Mouse (Mus musculus) small intestine, adult 2 months (tissue): ENCODE results near the gene Gucd1. TPM values are rescaled to one million over a fixed set of nuclear protein-coding genes. Genes with fewer than 3 reads are reported as not detected.
"Not testable (repeated sequence)": the region's sequence is repeated elsewhere in the genome, so short reads cannot be mapped to it uniquely, and the experiment has no call there.

Experiments
- H3K27ac ChIP-seq: fragments of 200-500 bp; 2 replicates; pipeline ENCODE4 v1.5.1; 2012; ENCODE audit warnings: low read depth, low read length, control low read depth, inconsistent platforms; ENCODE audit not compliant: insufficient read depth
- H3K27me3 ChIP-seq: fragments of 200-500 bp; 2 replicates; pipeline ENCODE4 v1.6.1; 2012; ENCODE audit warnings: mild to moderate bottlenecking, moderate library complexity, low read length, inconsistent platforms; ENCODE audit not compliant: control insufficient read depth, insufficient read depth
- H3K36me3 ChIP-seq: fragments of 200-500 bp; 2 replicates; pipeline ENCODE4 v1.6.1; 2012; ENCODE audit warnings: mild to moderate bottlenecking, low read length, control low read depth, inconsistent platforms; ENCODE audit not compliant: control insufficient read depth, insufficient read depth
- H3K4me1 ChIP-seq: fragments of 200-500 bp; 2 replicates; pipeline ENCODE4 v1.6.1; 2012; ENCODE audit warnings: low read length, inconsistent platforms, mixed read lengths; ENCODE audit not compliant: control insufficient read depth, insufficient read depth, insufficient read length
- H3K4me3 ChIP-seq: fragments of 200-500 bp; 2 replicates; pipeline ENCODE4 v1.5.1; 2012; ENCODE audit warnings: low read depth, mild to moderate bottlenecking, control low read depth, inconsistent platforms, low read length, moderate library complexity
- CTCF ChIP-seq: fragments of 200-500 bp; IDR thresholded peaks from 2 replicates; pipeline ENCODE4 v1.5.1; 2012; ENCODE audit warnings: low read depth, mild to moderate bottlenecking, control low read depth, inconsistent platforms, low read length, moderate library complexity, mixed read lengths; ENCODE audit not compliant: insufficient replicate concordance, insufficient read length; ENCODE audit errors: extremely low read depth
- POLR2A ChIP-seq: fragments of 200-500 bp; IDR thresholded peaks from 2 replicates; pipeline ENCODE4 v1.6.1; 2012; ENCODE audit warnings: low read depth, mild to moderate bottlenecking, control low read depth, inconsistent platforms, low read length, moderate library complexity
- WGBS: fragments of 180-500 bp; shearing (Covaris S2); methylation state at CpG from one replicate; pipeline ENCODE4 v1.1.7; 2018; 5-methylcytosine and 5-hydroxymethylcytosine counted together
- polyA plus RNA-seq: library from polyadenylated mRNA; depleted of rRNA; stranded (reverse); fragments of >200 nt; gene quantifications from 2 replicates; pipeline ENCODE4 v1.2.3, GENCODE M21; 2012

Gene Gucd1
- polyA plus RNA-seq, 1 experiment: 261 TPM

GRCm38 (mm10) chr10:75484767-75485166 is 33.0 kb downstream of the Gucd1 start:
- Histone ChIP-seq H3K27me3 (no peaks in the 10 kb centered on the region), H3K36me3 (no peaks in the 10 kb centered on the region), H3K4me1 (no peaks in the 10 kb centered on the region), H3K27ac (no peak overlapping the region), H3K4me3 (no peak overlapping the region)
- TF ChIP-seq CTCF: no peak
- TF ChIP-seq POLR2A: no peak
- WGBS: 58% methylated on average over 6 of the region's 6 CpGs

GRCm38 (mm10) chr10:75484066-75484465 is 33.7 kb downstream of the Gucd1 start:
- Histone ChIP-seq H3K36me3 (no peaks in the 10 kb centered on the region), H3K4me1 (no peaks in the 10 kb centered on the region), H3K27me3 (no peaks in the 10 kb centered on the region), H3K4me3 (no peak overlapping the region), H3K27ac (no peak overlapping the region)
- no peak for TF ChIP-seq POLR2A
- TF ChIP-seq CTCF: no peak
- 93% methylated on average over 6 of the region's 6 CpGs for WGBS

GRCm38 (mm10) chr10:75482919-75483483 is 34.8 kb downstream of the Gucd1 start:
- TF ChIP-seq POLR2A: no peak
- TF ChIP-seq CTCF: no peak
- 70% methylated on average over 11 of the region's 11 CpGs for WGBS
- Histone ChIP-seq H3K4me1 (no peaks in the 10 kb centered on the region), H3K27ac (no peak overlapping the region), H3K27me3 (no peaks in the 10 kb centered on the region), H3K36me3 (no peaks in the 10 kb centered on the region), H3K4me3 (no peak overlapping the region)

GRCm38 (mm10) chr10:75482271-75482670 is 35.5 kb downstream of the Gucd1 start:
- Histone ChIP-seq H3K36me3 (no peaks in the 10 kb centered on the region), H3K4me1 (no peaks in the 10 kb centered on the region), H3K27ac (no peak overlapping the region), H3K27me3 (no peaks in the 10 kb centered on the region), H3K4me3 (no peak overlapping the region)
- WGBS: 79% methylated on average over 5 of the region's 5 CpGs
- TF ChIP-seq POLR2A (no peak), CTCF (no peak)

- Histone ChIP-seq H3K4me1 (no peaks in the 10 kb centered on the region), H3K27me3 (no peaks in the 10 kb centered on the region), H3K27ac (no peak overlapping the region), H3K36me3 (no peaks in the 10 kb centered on the region), H3K4me3 (no peak overlapping the region)
- TF ChIP-seq POLR2A (no peak), CTCF (no peak)
- WGBS: 85% methylated on average over 4 of the region's 4 CpGs
These were observed 36.1 kb downstream of the Gucd1 start for GRCm38 (mm10) chr10:75481703-75482102.

GRCm38 (mm10) chr10:75479955-75480354 is 37.8 kb downstream of the Gucd1 start:
- no peak overlapping the region for H3K27ac ChIP-seq
- WGBS: 84% methylated on average over 2 of the region's 2 CpGs
- H3K4me3 ChIP-seq: no peak overlapping the region
- H3K27me3 ChIP-seq: no peaks in the 10 kb centered on the region
- TF ChIP-seq POLR2A: no peak
- H3K36me3 ChIP-seq: no peaks in the 10 kb centered on the region
- no peaks in the 10 kb centered on the region for H3K4me1 ChIP-seq

- H3K36me3 ChIP-seq: no peaks in the 10 kb centered on the region
- H3K27ac ChIP-seq: no peak overlapping the region
- TF ChIP-seq CTCF (no peak), POLR2A (no peak)
- H3K27me3 ChIP-seq: no peaks in the 10 kb centered on the region
- no peak overlapping the region for H3K4me3 ChIP-seq
- WGBS: 75% methylated on average over 9 of the region's 9 CpGs
- H3K4me1 ChIP-seq: no peaks in the 10 kb centered on the region
These were observed 40.7 kb downstream of the Gucd1 start for GRCm38 (mm10) chr10:75477034-75477433.

GRCm38 (mm10) chr10:75475139-75475850 is 42.5 kb downstream of the Gucd1 start:
- H3K4me1 ChIP-seq, H3K27me3 ChIP-seq, H3K27ac ChIP-seq, H3K4me3 ChIP-seq, H3K36me3 ChIP-seq: not testable (repeated sequence)
- WGBS: 57% methylated on average over 5 of the region's 6 CpGs
